Mouse (Mus musculus): ENCODE results near the gene Igtp.
"Not testable (repeated sequence)": the region's sequence is repeated elsewhere in the genome, so short reads cannot be mapped to it uniquely, and the experiment has no call there.

Gene Igtp

GRCm38 (mm10) chr11:58199229-58200037 is at the start of gene Igtp, which contains the start of gene Irgm2:
TSS of gene Igtp (plus strand) at chr11:58199556.
TSS of gene Irgm2 (plus strand) at chr11:58199618.
- DNase-seq (ENCODE audit: low spot score in 2 of 2) = peak; percentile 37 to 52

- DNase-seq (ENCODE audit: low spot score in 2 of 2) = no peak
Measured at GRCm38 (mm10) chr11:58155458-58155857, 43.9 kb upstream of the Igtp start.

GRCm38 (mm10) chr11:58156871-58157270 is 42.5 kb upstream of the Igtp start:
- no peak for DNase-seq (ENCODE audit: low spot score in 2 of 2)

- no peak for DNase-seq (ENCODE audit: low spot score in 2 of 2)
Measured at GRCm38 (mm10) chr11:58165072-58165471, 34.3 kb upstream of the Igtp start.

GRCm38 (mm10) chr11:58167822-58168166 is 31.6 kb upstream of the Igtp start:
- DNase-seq (ENCODE audit: low spot score in 2 of 2) = no peak

GRCm38 (mm10) chr11:58168167-58168915 is 31.0 kb upstream of the Igtp start, which contains the start of gene Gemin5:
TSS of gene Gemin5 (minus strand) at chr11:58168539.
- DNase-seq (ENCODE audit: low spot score in 2 of 2) = peak; percentile 85 to 87

- DNase-seq (ENCODE audit: low spot score in 2 of 2) = no peak
Measured at GRCm38 (mm10) chr11:58169666-58170065, 29.7 kb upstream of the Igtp start.

- DNase-seq (ENCODE audit: low spot score in 2 of 2) = peak; percentile 98
Measured at GRCm38 (mm10) chr11:58171459-58172091, 27.8 kb upstream of the Igtp start, which contains the start of gene Mrpl22. TSS of gene Mrpl22 (plus strand) at chr11:58171661.

- peak; percentile 90 to 93 for DNase-seq (ENCODE audit: low spot score in 2 of 2)
Measured at GRCm38 (mm10) chr11:58179563-58179962, 19.8 kb upstream of the Igtp start.

GRCm38 (mm10) chr11:58179986-58180385 is 19.4 kb upstream of the Igtp start:
- not testable (repeated sequence) for DNase-seq (ENCODE audit: low spot score in 2 of 2)

GRCm38 (mm10) chr11:58180756-58181155 is 18.6 kb upstream of the Igtp start:
- DNase-seq (ENCODE audit: low spot score in 2 of 2) = no peak

GRCm38 (mm10) chr11:58183579-58183978 is 15.8 kb upstream of the Igtp start:
- DNase-seq (ENCODE audit: low spot score in 2 of 2) = no peak

- DNase-seq (ENCODE audit: low spot score in 2 of 2) = no peak
Measured at GRCm38 (mm10) chr11:58189675-58190074, 9.7 kb upstream of the Igtp start.

GRCm38 (mm10) chr11:58193326-58193725 is 6.0 kb upstream of the Igtp start:
- no peak for DNase-seq (ENCODE audit: low spot score in 2 of 2)

- no peak for DNase-seq (ENCODE audit: low spot score in 2 of 2)
Measured at GRCm38 (mm10) chr11:58193860-58194520, 5.4 kb upstream of the Igtp start.

- DNase-seq (ENCODE audit: low spot score in 2 of 2) = no peak
Measured at GRCm38 (mm10) chr11:58198663-58199062, 693 bp upstream of the Igtp start.

GRCm38 (mm10) chr11:58200226-58200625 is 870 bp downstream of the Igtp start:
- DNase-seq (ENCODE audit: low spot score in 2 of 2) = no peak

GRCm38 (mm10) chr11:58201052-58201451 is 1.7 kb downstream of the Igtp start:
- DNase-seq (ENCODE audit: low spot score in 2 of 2) = no peak

- no peak for DNase-seq (ENCODE audit: low spot score in 2 of 2)
Measured at GRCm38 (mm10) chr11:58210321-58210886, 11.0 kb downstream of the Igtp start.

- DNase-seq (ENCODE audit: low spot score in 2 of 2) = no peak
Measured at GRCm38 (mm10) chr11:58211062-58211681, 11.8 kb downstream of the Igtp start.

- no peak for DNase-seq (ENCODE audit: low spot score in 2 of 2)
Measured at GRCm38 (mm10) chr11:58211682-58212067, 12.3 kb downstream of the Igtp start.
